Mouse (Mus musculus): ENCODE measurements at regions not wholly inside any gene's neighbourhood (a gene's known extent, or its start where the extent isn't known, plus 50 kb on each side); places are given as distances from the start of the nearest gene placed in this dataset.

DNA sequence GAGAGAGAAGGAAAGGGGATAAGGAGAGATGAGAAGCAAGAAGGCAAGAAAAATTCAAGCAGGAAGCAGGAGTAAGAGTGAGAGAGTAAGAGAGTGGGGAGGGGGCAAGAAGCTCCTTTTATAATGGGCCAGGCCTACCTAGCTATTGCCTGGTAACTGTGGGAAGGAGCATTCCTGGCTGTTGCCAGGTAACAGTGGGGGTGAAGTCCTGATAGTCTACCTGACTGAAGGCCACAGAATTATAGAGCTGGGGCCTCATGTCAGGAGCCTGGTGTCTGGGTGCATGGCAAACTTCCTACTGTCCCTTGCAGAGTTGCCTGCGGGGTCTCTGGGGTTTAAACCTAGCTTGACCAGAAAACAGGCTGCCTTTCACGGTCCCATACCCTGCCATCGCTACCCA, 107.0 kb upstream of the Prep start:
- no peak for ATAC-seq (replicated peaks; ENCODE audit: low FRiP score, poor library complexity, severe bottlenecking)

DNA sequence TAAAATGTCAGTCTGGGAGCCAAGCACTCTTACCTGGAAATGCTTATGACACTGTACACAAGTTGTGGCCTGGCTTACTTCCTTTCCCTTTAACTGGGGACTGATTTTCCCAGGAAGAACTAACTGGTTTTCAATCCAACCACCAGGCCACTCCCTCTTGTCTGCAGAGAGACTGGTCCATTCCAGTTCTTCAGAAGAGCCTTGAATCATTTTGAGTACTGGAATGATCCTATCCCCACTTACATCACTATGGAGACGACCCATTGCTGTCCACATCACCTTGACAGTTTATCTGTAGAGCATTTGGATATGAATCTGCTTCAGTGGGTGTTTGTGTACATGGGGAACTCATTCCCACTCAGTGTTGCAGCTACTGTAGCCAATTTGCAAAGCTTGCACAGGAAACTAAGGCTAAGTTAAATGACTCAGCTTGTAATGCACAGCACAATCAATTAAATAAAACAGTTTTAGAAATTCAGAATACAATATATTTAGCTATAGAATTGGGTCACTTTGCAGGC, 121.7 kb upstream of the Prep start:
- ATAC-seq (replicated peaks; ENCODE audit: low FRiP score, poor library complexity, severe bottlenecking), result no peak

DNA sequence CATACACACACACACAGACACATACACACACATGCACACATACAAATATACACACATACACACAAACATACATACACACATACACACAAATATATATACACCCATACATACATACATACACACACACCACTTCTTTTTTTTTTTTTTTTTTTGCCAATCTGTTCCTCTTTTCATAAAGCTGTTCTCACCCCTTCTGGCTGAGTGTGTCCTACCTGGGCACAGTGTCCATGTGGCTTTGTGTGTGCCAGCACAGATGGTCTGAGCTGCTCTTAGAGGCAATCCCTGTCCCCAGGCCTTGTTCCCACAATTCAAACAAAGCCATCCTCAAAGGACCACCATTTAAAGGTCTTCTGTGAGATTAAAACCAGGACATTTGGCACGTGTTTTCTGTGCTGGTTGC, 127.6 kb upstream of the Prep start:
- ATAC-seq (replicated peaks; ENCODE audit: low FRiP score, poor library complexity, severe bottlenecking), result no peak

DNA sequence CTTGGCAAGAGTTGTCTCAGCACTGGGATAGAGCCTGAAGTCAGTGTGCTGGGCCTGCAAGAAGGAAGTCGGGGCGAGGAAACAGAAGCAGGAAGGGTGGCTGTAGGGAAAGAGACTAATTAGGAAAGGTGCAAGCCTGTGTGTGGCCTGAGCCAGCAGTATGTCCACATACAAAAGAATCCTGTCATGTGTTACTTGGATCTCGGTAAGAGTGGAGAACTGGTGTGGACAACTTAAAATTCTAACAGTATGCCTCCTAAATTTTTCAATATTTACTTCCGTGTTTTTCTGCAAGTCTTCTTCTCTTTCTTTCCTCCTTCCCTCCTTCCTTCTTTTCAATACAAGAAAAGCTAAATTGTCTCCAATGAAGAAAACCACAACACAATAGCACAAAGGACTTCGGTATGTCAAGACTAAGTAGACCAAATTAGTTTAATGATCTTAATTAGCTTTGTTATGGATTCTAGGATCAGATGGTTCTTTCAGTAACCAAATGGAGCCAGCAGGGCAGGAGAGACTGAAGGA, 130.0 kb upstream of the Prep start:
- no peak for ATAC-seq (replicated peaks; ENCODE audit: low FRiP score, poor library complexity, severe bottlenecking)

DNA sequence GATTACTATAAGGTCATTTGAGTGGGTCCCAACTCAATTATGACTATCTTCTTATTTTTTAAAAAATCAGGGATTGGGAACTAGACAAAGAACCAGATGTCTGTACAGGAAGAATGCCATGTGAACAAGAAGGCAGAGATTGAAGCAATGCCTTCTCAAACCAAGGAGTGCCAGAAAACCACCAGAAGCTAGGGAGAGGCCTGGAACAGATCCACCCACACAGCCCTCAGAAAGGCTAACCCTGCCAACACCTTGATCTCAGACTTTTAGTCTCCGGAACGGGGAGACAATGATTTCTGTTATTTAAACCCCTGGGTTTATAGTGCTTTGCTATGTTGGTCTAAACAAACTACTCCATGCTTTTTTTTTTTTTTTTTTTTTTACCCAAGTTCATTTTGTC, 136.2 kb upstream of the Prep start:
- ATAC-seq (replicated peaks; ENCODE audit: low FRiP score, poor library complexity, severe bottlenecking), result no peak

DNA sequence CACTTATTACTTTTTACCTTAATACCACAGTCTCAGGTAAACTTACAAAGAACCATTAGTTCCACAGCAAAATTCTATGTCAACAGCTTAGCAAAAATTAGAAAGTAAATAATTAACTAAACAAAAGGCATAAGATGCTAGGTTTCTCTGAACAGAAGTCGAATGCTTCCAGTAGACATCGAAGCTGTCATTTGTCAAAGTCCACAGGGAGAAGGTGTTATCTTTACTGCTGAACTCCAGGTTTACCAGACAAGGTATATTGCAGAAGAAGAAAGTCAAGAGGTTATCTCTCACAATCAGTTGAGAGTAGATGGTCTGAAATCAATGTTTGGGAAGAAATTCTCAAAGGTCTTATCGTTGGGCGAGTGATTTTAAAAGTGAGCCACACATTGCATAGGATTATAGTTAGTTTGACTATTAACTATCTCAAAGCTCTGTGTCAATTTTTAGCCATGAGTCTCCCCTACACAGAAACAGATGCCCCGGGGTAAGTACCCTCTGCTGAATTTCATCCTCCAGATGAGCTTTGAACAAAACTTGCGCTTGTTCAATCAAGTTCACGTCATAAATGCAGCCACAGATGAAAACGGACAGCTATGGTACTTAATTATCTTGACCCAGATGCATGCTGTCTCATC, 153.1 kb upstream of the Prep start:
- no peak for ATAC-seq (replicated peaks; ENCODE audit: low FRiP score, poor library complexity, severe bottlenecking)

DNA sequence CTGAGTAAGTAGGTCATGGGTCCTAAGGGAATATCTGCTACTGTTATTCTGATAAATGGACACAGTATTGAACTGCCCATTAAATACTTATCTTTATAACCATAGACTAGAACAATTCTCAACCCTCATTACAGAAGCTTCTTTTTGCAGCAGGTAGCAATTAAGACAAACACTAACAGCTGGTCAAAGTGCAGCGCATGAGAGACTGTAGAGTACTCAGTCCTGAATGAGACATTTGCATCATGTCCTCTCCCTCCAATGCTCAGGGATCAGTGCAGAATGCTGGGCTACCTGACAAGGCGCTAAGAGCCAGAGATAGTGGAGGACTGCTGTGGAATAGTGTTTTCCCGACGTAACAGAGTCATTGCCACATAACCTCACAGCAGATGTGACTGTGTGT, 162.5 kb upstream of the Prep start:
- no peak for ATAC-seq (replicated peaks; ENCODE audit: low FRiP score, poor library complexity, severe bottlenecking)

DNA sequence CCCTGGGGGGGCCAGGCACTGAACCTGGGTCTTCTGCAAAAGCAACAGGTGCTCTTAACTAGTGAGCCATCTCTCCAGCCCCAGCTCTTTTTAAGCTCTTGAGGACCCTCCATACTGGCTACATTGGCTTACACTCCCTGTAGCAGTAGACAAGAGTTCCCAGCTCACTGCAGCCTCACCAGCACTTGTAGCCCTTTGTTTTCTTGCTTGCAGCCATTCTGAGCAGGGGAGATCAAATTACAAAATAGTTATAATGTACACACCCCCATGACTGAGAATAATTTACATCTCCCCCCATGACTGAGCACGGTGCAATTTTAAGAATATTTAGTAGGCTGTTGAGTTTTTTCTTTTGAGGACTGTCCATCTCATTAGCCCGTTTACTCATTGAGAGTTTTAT, 165.8 kb upstream of the Prep start:
- no peak for ATAC-seq (replicated peaks; ENCODE audit: low FRiP score, poor library complexity, severe bottlenecking)

DNA sequence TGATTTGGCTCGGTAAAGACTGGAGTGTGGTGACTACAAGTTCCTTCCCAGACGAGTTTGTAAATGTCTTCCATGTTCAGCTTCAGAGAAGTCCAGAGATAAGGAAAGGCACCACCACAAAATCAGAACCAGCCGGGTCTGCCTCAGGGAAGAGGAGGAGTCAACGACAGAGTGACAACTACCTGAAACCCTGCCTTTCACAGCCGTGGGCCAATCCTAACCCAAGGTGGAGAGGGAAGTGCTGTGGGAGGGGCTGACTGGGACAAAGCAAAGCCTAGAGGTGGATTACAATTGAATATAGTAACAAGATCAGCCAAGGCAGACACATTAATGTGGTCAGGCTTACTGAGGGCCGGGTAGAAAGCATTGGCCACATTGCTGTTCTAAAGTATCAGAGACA, 174.9 kb upstream of the Prep start:
- no peak for ATAC-seq (replicated peaks; ENCODE audit: low FRiP score, poor library complexity, severe bottlenecking)

DNA sequence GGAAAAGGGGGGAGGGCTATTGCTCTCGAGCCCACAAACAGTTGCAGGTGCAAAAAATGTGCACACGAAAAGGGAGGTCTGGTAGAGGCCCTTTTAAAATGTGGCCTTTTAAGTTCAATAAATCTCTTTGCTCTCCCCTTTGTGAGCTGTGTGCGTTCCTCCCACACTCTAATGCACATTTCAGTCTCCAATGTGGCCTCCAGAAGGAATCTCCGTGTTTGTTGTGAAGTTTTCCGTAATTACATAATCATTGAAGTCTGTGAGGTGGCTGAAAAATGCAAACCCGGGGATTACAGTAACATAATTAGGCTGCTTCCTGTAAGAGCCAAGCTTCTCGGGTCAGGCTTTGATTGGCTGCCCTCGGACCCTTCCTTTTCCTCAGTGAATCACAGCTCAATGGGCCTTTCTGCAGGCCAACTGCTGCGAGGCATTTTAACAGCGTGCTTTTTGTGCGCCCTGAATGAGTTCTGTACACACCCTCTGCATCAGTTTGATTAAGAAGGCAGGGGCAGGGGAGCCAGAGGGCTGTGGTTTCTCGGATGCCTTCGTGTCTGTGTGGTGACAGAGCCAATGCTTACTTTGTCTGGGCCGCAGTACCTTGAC, 179.8 kb upstream of the Prep start:
- ATAC-seq (replicated peaks; ENCODE audit: low FRiP score, poor library complexity, severe bottlenecking), result no peak

DNA sequence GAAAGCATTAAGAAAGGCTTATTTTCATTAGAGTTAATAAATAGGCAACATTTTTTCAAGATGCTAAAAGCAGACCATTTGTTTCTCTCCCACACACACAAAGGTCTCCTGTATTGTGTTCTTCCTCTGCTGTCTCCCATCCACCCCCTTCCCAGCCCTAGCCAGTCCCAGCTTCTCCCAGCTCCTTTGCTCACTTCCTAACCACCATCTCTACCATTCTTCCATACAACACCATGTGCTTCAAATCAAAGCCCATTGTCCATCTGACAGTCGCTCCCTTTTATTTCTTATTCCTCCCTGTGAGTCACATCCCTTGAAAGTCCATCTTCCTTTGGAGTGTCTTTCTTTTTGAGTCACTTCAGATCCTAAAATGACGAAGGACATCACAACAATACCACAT, 185.0 kb upstream of the Prep start:
- no peak for ATAC-seq (replicated peaks; ENCODE audit: low FRiP score, poor library complexity, severe bottlenecking)

DNA sequence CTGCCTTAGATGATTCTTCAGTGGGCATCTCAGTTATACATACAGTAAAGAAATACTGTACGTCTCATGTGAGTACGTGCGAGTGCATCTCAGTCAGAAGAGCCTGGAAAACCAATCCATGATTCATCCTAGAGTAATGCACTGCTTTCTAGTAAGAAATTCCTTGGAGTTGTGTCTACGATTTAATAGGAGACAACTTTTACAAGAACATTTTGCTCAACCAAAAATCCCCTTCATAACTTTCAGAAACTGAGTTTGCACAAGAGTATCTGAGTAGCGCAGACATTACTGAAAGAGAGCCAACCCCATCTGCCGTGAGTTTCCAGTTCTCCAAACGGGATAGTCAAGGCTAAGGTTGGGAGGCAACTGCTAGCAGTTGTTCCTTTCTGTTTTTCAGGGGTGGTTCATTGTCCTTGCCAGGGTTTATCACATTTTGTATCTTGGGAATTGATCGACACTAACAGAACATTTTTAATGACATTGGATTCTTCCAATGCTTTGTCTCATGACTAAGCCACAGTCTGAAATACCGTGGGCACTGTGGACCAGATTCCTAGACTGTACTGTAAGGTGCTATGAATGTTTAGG, 189.8 kb upstream of the Prep start:
- no peak for ATAC-seq (replicated peaks; ENCODE audit: low FRiP score, poor library complexity, severe bottlenecking)

DNA sequence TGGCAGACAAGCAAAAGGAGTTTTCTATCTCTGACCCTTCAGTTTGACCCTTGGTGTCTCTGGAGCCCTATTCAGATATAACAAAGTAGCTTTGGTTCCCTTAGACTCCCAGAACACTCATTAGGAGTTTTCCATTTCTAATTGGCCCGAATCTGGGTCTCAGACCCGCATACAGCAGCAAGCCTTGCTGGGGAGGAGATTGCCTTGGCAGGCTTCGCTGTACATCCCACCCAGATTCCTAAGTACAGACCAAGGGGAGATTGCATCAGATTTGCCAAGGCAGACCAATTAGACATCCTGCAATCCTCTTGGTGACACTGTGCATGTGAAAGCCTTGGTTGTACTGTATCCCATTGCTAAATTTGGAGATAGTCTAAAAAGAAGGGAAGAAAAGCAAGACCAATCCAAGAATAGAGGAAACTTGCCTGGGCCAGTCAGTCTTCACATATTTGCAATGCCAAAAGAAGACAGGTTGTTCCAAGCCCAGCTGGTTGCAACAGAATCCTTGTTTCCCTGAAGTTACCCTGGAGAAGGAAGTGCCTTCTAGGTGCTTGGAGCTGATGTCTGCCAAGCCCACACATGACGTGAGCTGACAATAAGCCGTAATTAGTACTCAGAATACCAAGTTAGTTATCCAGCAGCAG, 193.2 kb upstream of the Prep start:
- no peak for ATAC-seq (replicated peaks; ENCODE audit: low FRiP score, poor library complexity, severe bottlenecking)

DNA sequence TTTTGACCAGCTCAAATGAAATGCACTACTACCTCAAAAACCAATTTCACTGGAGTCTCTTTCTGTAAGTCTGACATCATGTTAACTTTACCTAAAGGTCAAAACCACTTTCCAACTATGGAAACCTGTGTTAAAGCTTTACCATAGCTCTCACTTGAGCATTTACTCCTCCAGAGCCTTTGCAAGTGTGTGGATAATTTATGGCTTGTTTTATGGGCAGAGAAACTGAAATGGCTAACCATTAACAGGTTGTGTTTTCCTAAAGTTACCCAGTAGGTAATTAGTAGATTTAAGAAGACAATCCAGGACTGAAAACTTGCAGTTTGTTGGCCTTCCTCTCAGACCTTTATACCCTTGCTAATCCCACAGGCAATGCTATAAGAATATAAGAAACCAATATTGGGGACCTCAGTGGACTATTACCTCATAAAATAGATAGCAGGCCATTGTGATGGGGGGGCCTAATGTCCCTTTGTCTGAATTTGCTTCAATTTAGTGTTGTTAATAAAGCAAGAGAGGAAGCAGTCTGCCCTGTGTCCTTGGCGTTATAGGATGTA, 202.7 kb upstream of the Prep start:
- no peak for ATAC-seq (replicated peaks; ENCODE audit: low FRiP score, poor library complexity, severe bottlenecking)

DNA sequence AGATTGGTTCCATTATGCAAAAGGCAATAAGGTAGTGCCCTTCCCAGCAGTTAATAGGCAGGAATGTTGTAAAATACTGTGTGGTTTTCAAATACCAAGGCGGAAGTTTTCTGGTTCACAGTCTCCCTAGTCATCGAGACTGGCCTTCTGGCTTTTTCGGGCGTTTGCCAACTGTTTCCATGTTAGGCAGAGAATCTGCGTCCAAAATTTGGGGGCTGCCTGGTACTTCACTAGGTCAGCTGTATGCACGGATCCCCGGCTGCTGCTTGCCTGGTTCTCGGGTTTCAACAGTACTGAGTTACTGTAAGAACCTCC, 204.7 kb upstream of the Prep start:
- no peak for ATAC-seq (replicated peaks; ENCODE audit: low FRiP score, poor library complexity, severe bottlenecking)

DNA sequence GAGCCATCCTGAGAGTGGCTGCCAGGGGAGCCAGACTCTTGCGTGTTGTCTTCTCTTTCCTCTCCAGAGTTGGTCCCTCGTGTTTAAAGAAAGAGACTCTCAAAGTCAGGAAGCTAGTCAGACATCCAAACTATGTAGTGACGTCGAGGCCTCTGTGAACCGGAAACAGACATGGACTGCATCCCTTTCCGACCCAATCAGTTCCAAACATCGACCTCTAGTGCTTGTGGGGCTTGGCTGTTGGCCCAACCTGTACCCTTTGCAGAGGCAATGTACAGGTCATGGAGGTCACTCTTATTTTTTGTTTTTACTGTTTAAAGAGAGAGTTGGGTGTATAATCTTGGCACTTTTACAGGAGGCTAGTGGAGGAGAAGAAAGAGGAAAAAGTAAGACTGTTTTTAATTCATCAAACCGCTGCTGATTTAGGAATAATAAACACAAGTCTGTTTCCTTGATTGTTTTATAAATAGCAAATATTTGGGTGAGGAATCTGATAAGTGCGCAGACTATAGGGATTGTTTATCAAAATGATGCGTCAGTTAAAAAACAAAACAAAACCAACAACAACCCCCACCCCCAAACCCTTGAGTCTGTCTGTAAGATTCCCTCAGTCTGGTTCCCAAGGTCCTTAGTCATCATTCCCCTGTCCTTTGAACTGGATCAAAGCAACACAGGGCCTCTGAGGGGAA, 205.2 kb upstream of the Prep start:
- no peak for ATAC-seq (replicated peaks; ENCODE audit: low FRiP score, poor library complexity, severe bottlenecking)

DNA sequence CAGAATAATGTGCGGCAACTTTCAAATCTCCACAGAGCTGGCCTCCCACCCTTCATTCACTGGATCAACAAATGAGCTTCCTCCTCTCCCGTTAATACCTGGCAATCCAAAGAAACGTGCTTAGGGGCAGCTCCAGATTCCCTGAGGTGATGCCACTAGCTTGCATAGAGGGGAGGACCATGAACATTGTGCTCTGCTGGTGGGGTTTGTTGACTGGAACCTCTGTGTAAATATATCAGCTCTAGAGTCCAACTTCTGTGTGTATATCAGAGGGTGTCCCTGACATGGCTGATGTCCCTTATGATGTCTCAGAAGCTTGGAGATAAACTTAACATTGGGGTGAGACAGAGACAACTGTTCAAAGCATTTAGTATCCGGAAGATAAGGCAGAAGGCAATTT, 209.6 kb upstream of the Prep start:
- no peak for ATAC-seq (replicated peaks; ENCODE audit: low FRiP score, poor library complexity, severe bottlenecking)

DNA sequence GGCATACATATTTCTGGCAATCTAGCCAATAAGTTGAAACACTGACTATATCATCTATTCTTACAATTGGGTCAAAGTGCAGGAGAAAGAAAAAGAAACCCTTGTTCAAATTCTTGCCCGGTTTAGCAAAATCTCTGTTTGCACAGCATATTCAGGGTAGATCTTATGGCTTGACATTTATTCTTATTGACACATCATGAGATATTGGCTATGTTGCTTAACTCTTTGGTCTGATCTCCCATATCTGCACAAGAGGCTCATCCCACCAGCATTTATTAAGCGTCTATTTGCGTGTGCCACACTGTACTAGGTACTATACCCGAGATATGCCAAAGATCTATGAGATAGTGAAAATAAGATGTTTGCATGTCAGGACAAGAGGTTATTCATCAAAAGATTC, 212.9 kb upstream of the Prep start:
- ATAC-seq (replicated peaks; ENCODE audit: low FRiP score, poor library complexity, severe bottlenecking), result no peak

DNA sequence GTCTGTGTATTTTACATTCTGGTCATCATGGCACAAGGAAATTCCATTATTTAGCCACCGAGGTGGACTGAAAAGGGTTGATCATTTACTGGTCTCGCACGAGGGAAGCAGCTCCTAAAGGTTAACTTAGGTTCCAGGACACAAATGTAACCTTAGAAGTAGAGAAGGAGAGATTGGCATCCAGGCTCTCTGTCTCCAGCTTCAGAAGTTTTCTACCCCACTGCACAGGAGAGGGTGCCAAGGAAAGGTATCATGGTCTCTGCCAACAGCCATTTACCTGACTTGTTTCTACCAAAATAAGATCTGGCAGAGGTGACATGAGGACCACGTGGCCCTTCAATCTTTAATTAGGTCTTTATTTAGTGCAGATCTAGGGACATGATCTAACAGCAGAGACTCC, 218.0 kb upstream of the Prep start:
- no peak for ATAC-seq (replicated peaks; ENCODE audit: low FRiP score, poor library complexity, severe bottlenecking)

DNA sequence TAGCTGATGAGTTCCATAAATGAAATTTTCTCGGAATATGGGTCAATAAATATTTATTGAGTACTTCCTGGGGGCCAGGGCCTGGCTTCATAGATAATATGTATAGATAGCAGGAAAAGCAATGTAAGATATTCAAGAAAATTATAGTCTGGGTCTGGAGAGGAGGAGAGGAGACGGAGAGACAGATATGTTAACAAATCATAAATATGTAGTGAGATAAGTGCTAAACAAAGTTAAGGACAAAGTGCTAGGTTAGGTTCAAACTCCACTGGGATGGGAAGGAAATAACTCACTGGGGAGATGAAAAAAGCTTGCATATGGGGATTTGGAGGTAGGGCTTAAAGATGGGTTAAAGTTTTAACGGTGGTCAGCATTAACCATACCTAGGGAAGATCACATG, 220.2 kb upstream of the Prep start:
- ATAC-seq (replicated peaks; ENCODE audit: low FRiP score, poor library complexity, severe bottlenecking), result no peak
